15 mouse cellular contexts compared by ENCODE assay signal in genomic region chr16:33879556-33879955, GRCm38 (mm10). TPM values are rescaled to one million over a fixed set of nuclear protein-coding genes. Genes with fewer than 3 reads are reported as not detected.
DNase-seq lines count a peak whose midpoint lies in the region; ATAC-seq and TF ChIP-seq lines count a peak whose summit lies in the region.
"Had no signal": no experiment of that assay in that cellular context is flagged by ENCODE, and none has a peak within 500 bp of the region (broad histone marks: within the 10 kb centered on the region; RNA-seq: fewer than 3 reads in every experiment).

No protein-coding gene starts in this region.

- H3K4me1 ChIP-seq in bone marrow macrophage, adult 2 months (ENCODE audit: control insufficient read depth, insufficient read depth, low read length) = peaks cover 47% of the 10 kb centered on the region
- peaks cover 23% of the 10 kb centered on the region; the same call in 1 of the 2 replicates for H3K4me1 ChIP-seq in embryonic fibroblast, embryonic 13.5 days (ENCODE audit: control insufficient read depth, insufficient read depth, low read length)

- intact Hi-C loops in heart, postnatal 10 days (cut with DNase I) = no loop called here

- no peak overlapping the region for H3K4me3 ChIP-seq in bone marrow macrophage, adult 2 months (ENCODE audit: insufficient read depth, low read length)
- no peak overlapping the region for H3K4me3 ChIP-seq in embryonic fibroblast, embryonic 13.5 days (ENCODE audit: insufficient read depth, low read length)
- H3K4me3 ChIP-seq: heart, embryonic 10.5 days; hindbrain, embryonic 12.5 days had no signal

- TF ChIP-seq POLR2A in bone marrow macrophage, adult 2 months (IDR thresholded peaks at IDR 0.05; ENCODE audit: borderline replicate concordance, low read depth, low read length) = no peak
- no peak for TF ChIP-seq POLR2A in embryonic fibroblast, embryonic 13.5 days (IDR thresholded peaks at IDR 0.05; ENCODE audit: low read depth, low read length)

- no peak for ATAC-seq in inflammation-experienced regulatory T-cells, adult 6 months
- ATAC-seq: activated CD4-positive, CD25-positive, alpha-beta regulatory T cell, adult 4 months; CD4-positive, CD25-positive, alpha-beta regulatory T cell, adult 4 months had no signal

- peak; percentile 45 to 50 for DNase-seq in heart, postnatal 10 days
- DNase-seq in heart, postnatal 4 days = no peak
- DNase-seq in cerebellum, adult 11-12 months = peak; percentile 77
- no peak for DNase-seq in kidney, adult 9 months
- DNase-seq: kidney, adult 8-10 months; lung, postnatal 10 days; right cerebral cortex, postnatal 14 days; thymus, adult 2 months had no signal

- no peak for TF ChIP-seq CTCF in bone marrow macrophage, adult 2 months (IDR thresholded peaks at IDR 0.05; ENCODE audit: low read depth, low read length)
- no peak for TF ChIP-seq CTCF in embryonic fibroblast, embryonic 13.5 days (IDR thresholded peaks at IDR 0.05; ENCODE audit: borderline replicate concordance, insufficient read depth, low read length)

- peak overlapping the region; percentile 1; the same call in 1 of the 2 replicates for H3K27ac ChIP-seq in bone marrow macrophage, adult 2 months (ENCODE audit: insufficient read depth, low read depth, low read length)
- peak overlapping the region; percentile 99; the same call in 1 of the 2 replicates for H3K27ac ChIP-seq in embryonic fibroblast, embryonic 13.5 days (ENCODE audit: insufficient read depth, low read length)
- H3K27ac ChIP-seq: heart, embryonic 10.5 days; hindbrain, embryonic 12.5 days had no signal

RNA-seq across cellular contexts. Expression of gene Itgb5, which starts 50.1 kb away (rescaled TPM):
- total RNA-seq in heart, postnatal 10 days (2021) = 10 to 100 TPM; 83.0 to 85.0 TPM
- total RNA-seq in heart, postnatal 4 days (2021) = 10 to 100 TPM; 70.1 to 76.9 TPM
- polyA plus RNA-seq in bone marrow macrophage, adult 2 months (2012; ENCODE audit: insufficient read depth, insufficient read length, missing spikeins) = 211 and 263 TPM in 2 replicates
- 330 and 348 TPM in 2 replicates for polyA plus RNA-seq in embryonic fibroblast, embryonic 13.5 days (2011; ENCODE audit: insufficient read length, low read depth, missing spikeins)
- 1 to 10 TPM; 1.3 to 2.8 (median 1.7) TPM for polyA plus RNA-seq in inflammation-experienced regulatory T-cells, adult 6 months (2017; shearing (Covaris generic))

Comparison
In these comparisons a context has a peak if more than half of its experiments do, and no peak if none do; other contexts are left out.
1. DNase-seq: peak in heart, postnatal 10 days (2 of 2) and cerebellum, adult 11-12 months (single experiment); none in heart, postnatal 4 days (single experiment) and kidney, adult 9 months (single experiment).
2. RNA of gene Itgb5, which starts 50.1 kb away (polyA plus RNA-seq): 330 to 348 TPM in embryonic fibroblast, embryonic 13.5 days and 211 to 263 TPM in bone marrow macrophage, adult 2 months; 1.3 to 2.8 TPM in inflammation-experienced regulatory T-cells, adult 6 months; every median in the first group is over 10 times any median in the second.